Mouse (Mus musculus) gonadal fat pad, adult 2 months (tissue): ENCODE measurements around the gene Pnpla7. TPM values are rescaled to one million over a fixed set of nuclear protein-coding genes. Genes with fewer than 3 reads are reported as not detected.
A peak's percentile ranks its signal among the peaks of the same experiment; 100 is the strongest.
"Not testable (repeated sequence)": the region's sequence is repeated elsewhere in the genome, so short reads cannot be mapped to it uniquely, and the experiment has no call there.

Experiments
- DNase-seq: peaks from one replicate; pipeline ENCODE4 v3.0.0-alpha.2; 2012; ENCODE audit warnings: low read depth
- polyA plus RNA-seq: library from polyadenylated mRNA; depleted of rRNA; stranded (reverse); fragments of >200 nt; gene quantifications from 2 replicates; pipeline ENCODE4 v1.2.3, GENCODE M21; 2012; rRNA removed

Gene Pnpla7
- polyA plus RNA-seq, result 17.3 and 20.7 TPM in 2 replicates

DNA sequence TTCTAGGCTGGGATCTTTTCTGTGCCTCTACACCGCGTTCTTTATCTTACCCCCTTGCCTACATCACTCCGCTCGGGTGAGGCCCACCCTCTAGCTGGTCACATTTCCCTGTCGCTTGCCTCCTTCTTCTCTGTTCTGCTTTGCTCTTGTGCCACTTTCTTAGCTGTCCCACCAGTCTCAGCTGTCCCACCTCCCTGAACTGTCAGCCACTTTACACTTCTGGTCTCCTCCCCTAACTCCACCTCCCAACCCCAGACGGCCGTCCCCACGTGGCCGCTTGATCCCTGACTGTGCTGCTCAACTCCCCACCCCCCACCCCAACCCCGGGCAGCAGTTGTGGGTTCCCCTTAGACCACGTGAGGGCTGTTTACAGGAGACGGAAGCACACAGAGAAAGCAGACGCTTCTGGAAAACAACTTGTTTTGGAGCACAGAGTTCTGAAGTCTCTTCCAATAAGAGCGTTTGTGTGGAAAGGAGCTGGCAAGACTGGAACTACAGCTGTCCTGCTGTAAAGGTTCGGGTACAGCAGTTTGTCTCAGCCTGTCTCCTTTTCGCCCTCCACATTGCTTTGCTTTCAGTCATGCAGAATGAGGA is at the start of gene Pnpla7:
Gene Pnpla7, plus strand, starts transcription at position 330 of the 594 bp plus-strand sequence.
- no peak for DNase-seq

DNA sequence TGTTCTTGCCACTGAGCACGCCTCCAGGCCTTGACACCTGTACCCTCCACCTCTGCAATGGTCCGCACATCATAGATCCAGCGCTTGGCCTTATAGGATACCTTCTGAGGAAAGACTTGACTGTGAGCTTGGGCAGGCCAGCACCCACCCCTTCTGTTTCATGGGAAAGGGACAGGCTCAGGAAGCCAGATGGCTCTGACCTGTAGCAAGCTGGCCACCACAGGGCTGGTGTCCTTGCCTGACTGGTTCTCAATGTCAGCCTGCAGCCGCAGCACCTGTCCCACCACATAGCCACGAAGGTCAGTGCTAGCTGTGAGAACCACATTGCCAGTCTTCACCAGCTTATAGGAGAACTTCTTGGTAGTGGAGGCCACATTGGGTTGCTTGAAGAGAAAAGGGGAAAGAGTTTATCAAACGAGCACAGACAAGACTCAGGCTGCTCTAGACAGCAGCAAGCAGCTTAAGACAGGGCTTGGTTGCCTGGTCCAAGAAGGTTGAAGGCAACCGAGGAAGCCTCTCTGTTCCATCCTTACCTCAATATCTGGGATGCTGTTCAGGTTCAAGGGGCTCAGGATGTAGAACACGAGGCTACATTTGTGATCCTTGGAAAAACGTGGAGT is 49.4 kb upstream of the Pnpla7 start:
- no peak for DNase-seq

DNA sequence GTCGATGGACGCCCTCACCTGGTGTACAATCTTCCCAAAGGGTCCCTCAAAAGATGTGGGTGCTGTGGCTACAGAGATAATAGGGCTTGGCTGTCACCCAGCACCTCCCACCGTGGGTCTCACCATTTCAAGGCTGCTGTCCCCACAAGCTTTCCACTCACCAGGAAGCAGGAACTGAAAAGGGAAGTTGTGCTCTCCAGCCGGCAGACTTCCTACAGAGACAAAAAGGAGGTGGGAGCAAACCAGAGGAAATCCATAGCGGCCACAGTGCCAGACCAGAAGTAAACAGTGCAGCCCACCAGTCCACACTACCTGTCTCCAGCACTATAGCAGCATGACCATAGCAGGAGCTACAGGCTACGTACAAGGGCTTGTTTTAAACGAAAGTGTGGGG is 48.9 kb upstream of the Pnpla7 start:
- DNase-seq, result no peak

DNA sequence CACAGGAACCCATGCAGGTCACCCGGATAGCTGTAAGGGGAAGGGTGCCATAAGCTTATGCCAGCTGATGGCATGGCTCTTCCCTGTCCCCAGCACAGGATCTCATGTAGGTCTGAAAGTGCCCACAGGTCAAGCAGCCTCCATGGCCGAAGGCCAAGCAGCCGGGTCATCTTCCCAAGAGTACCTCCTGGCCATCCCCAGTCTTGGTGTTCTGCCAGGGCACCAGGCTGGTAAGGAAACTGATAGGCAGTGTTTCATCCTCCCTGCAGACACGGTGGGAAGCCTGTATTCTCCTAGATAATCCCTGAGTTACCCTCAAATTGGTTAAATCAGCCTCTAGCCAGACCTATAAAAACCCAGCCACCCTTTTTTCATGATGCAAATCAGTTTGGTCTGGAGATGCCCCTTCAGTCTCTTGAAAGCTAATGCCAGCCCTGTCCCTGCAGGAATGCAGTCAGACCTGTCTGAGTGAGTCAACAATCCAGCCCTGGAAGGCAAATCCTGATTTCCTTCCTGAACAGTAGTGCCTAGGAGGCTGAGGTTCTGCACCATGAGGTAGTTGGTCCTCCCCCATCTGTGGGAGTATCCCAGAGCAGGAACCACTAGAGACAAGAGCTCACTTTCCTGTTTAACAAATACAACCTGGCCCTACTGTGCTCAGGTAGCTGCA is 47.9 kb upstream of the Pnpla7 start:
- peak; percentile 85 for DNase-seq

DNA sequence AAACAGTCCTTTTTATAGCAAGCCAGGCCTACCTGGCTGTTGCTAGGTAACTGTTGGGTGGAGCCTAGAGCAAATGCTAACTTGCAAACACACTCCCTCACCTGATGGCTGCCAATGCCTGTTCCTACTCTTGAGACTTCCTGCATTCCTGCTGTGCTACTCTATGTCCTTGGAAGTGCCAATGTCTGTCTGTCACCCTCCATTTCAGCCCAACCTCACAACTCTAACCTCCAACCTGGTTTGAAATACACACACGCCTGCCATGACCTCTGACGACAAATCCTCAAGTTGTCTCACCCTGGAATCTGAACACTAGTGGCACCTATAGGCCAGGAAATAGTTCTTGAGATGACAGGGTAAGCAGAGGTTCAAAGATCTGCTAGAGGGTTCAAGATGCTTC is 46.7 kb upstream of the Pnpla7 start:
- no peak for DNase-seq

DNA sequence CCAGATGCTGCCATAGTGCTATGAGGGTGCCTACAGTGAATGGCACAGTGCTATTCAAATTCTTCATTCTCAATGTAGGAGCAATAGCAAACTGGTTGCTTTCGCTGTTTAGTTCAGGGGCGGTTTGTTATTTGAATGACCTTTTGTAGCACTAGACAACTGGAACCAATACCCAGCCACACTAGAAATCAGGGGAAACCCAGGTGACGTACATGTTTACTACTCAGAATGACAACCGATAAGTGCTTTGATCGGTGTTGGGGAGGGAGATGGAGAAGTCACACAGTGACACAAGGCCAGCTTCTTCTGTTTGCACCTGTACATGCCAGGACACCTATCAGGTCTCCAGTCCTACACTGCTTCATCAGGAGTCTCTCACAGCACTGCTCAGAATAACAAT is 46.2 kb upstream of the Pnpla7 start:
- no peak for DNase-seq

DNA sequence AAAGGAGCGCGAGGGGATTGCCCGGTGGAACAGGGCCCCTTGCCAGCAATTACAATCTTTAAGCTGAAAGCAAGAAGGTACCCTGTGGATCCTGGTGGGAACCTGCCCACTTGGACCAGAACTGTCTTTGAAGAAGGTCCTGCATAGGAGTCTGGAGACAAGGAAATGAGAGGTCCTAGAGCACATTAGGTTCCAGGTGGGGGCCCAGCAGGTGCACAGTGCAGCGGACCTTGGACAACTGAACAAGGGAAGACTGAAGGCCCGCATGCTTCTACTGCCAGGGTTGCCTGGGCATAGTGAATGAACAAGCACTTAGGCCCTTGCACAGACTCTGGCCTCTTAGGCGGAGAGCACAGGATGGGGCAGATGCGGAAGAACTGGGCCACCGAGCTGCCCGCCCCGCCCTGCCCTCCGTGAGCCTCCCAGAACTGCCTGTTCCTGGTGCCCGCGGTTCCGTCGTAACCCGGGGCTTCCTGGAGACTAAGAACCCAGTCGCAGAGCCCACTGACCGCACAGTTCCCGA is 41.3 kb upstream of the Pnpla7 start:
- DNase-seq, result no peak

DNA sequence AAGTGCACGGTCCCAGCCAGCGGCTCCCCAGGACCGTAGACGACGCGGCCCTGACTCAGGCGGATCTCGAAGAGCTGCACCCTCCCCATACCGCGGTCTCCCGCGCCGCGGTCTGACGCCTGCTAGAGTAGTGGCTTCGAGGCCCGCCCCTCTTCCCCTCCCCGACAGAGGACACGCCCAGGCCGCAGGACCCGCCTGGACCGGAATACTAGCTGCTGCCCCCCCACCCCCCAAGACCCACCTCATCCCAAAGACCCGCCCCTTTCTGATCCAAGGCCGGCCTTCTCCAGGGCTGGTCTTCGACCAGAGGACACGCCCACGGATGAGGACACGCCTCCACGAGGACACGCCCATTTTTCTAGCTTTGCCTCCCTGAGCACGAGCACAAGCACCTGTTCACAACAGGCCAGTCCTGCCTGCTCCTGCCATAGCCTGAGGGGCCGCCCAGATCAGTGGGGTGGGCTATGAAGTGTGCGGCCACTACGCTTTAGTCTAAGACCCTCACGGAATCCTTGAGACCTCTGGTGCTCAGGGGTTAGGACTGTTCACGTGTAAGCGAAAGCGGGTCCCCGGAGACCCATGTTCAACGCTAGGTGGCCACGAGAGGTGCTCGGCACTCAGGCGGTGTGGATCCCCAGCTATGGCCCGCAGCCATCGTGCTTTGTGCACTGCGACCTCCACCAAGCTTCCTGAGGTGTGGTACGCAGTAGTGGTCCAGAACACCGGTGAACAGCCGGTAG is 40.6 kb upstream of the Pnpla7 start, which contains the start of gene Arrdc1:
Gene Arrdc1, minus strand, starts transcription at position 196 of the 740 bp plus-strand sequence.
- peak; percentile 81 for DNase-seq

DNA sequence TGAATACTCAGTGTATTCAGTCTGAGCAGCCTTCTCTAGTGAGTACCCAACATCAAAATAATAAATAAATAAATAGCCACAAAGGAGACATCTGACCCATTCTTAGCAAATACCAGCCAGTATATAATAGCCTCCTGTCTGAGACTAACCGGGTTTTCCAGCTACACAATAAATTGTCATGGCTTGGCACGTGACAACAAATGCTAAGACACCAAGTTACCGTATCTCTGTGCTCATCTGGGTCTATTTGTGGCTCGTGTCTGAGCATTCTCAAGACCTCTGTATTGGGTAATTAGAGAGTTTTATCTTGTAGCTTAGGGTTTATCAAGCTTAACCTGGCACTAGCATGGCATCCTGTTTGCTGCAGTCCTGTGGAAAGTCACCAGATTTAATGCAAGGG is 33.7 kb upstream of the Pnpla7 start:
- no peak for DNase-seq

DNA sequence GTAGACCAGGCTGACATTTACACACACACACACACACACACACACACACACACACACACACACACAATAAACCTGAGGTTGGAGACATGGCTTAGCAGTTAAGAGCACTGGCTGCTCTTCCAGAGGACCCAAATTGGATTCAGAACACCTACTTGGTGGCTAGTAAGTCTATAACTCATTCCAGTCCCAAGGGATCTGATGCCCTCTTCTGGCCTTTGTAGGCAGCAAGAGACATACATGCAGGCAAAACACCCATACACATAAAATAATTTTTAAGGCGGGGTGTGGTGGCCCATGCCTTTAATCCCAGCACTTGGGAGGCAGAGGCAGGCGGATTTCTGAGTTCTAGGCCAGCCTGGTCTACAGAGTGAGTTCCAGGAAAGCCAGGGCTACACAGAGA is 31.5 kb upstream of the Pnpla7 start:
- not testable (repeated sequence) for DNase-seq

DNA sequence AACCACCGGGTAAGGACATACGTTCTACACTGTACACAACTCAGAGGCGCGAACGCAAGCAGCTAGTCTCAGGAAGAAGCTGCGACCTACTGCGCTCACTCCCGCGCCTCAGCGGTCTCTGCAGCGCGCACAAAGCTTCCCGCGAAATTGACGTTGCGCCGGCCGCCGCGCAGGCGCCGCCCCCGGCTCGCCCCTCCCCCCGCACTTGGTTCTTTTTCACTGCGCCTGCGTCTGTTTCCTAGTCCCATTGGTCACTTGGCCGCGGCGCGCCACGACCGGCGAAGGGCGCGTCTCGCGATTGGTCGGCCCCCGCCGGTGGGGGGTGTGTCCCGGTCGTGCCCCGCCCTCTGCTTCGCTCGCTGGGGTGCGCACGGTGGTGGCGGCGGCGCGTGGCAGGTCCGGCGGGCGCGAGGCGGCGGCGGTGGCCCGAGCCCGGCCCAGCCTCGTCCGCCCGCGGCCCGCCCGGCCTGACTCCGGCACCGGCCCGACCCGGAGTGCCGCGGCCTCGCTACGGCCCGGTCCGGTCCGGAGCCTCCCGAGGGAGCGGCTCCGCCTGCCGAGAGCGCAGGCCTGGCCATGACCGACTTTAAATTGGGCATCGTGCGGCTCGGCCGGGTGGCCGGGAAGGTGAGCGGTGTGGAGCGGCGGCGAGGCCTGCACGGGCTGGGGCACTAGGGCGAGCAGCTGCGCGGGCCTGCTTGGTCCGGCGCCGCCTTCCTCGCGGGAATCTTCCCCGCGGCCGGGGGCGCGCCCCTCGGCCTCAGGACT is 26.2 kb upstream of the Pnpla7 start, which contains the start of gene Zmynd19:
Gene Zmynd19, plus strand, starts transcription at position 372 of the 768 bp plus-strand sequence.
- DNase-seq, result no peak

DNA sequence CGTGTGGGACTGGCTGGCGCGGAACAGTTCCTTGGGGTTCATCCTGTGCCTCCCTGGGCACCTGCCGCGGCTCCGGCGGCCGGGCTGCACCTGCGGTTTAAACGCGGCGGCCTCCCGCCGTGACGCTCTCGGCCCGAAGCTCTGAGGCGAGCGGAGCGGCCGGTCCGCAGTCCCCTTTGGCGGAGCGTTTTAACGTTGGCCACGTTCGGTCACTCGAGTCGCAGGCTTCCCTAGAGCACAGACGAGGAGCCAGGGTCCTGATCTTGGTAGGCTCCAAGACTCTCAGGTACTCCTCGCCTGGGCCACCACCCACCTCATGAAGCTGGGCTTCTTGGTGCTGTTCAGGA is 25.7 kb upstream of the Pnpla7 start:
- DNase-seq, result no peak

DNA sequence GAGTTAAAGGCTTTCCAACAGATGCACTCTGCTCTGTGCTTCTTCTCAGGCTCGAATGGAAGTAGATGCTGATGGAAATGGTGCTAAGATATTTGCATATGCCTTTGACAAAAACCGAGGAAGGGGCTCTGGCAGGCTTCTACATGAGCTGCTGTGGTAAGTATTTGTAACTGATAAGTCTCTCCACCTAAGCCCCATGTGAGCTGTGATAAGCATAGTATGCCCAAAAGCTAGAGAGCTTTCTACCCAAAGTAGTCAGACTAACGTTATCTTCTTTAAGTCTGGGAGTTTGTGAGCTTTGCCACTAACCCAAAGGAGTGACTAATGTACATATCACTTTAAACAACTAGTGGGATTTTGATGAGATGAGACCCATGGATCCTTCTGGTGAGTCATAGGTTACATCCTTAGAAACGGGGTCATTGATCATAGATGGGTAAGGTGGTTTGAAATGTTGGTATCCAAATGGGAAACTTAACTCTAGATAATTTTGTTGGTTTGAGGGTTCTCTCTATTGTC is 23.2 kb upstream of the Pnpla7 start:
- no peak for DNase-seq

DNA sequence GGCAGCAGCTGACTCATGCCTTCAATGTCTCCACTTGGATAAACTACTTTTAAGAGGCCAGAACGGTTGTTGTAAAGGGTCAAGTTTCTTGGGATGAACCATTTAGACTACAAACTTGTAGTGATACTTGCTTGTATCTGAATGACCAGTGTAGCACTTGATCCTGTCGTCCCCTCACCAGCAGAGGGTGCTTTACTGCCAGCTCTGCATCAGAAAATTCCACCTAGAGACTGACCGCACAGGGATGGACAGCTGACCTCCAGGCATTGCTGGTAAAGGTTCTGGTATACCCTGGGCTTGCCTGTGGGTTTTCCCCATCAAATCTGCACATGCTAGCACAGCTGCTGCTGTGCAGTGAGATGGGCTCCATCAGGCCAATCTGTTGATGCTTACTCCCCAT is 14.9 kb upstream of the Pnpla7 start:
- DNase-seq, result no peak

DNA sequence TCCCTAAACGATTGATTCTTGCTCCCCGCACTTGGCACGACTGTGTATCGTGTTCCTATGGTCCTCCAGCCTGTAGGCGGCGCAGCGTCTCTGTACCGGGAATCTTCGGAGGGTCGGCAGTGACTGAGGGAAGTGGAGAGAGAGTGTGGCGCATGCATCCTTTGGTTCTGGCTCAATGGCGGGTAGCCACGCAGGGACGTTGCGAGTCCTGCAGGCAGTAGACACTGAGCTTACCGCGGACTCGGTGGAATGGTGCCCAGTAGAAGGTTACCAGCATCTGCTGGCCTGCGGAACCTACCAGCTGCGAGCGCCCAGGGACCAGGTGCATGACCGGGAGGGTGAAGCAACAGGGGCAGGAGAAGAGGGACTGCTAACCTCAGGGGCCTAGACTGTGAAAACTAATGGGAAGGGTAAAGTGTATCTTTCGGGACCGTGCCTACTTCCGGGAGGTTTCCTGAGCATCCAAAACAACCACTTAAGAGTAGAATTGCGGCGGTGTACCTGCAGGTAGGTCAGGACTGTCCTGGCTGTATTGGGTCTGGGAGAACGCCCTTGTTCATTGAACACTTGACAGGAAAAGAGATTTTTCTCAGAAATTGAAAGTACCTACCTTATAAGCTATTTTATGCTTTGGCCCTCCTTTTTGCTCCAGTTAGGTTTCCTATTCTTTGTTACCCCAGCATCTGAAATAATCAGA is 13.4 kb upstream of the Pnpla7 start, which contains the start of gene Dph7:
Gene Dph7, plus strand, starts transcription at position 97 of the 697 bp plus-strand sequence.
- DNase-seq, result no peak

DNA sequence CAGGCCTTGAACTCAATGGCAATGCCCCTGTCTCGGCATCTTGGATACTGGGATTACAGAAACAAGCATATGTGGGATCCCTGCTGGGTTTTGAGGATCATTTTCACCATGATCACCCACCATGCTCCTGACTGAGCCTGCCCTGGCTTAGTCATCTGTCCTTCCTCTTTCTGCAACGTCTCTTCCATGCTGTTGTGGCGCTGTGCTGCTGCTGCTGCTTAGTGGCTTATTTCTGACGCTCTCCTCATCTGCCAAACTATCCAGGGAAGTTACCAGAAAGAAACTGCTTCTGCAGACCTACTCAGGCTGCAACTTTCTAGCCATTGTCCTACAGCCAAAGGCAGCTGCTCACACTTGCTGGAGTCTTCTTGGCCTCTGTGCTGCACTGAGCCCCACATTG is 5.4 kb upstream of the Pnpla7 start:
- DNase-seq, result no peak

DNA sequence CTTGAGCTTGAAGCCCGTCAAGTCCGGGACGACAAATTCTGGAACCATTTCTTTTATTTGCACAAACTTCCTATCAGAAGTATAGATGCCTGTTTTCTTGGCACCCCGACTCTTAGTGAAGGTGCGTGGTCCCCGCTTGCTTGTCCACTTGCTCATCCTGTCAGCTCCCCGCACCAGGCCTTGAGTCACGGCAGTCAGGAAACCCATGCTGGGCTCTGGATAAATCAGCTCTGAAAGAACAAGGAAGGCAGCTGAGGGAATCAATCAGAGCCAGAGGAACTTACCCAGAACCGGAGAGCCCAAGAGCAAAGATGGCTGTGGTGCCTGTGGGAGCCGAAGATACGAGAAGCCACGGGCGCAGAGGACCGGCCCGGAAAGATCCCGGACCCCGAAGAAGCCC is 1.4 kb upstream of the Pnpla7 start:
- not testable (repeated sequence) for DNase-seq

DNA sequence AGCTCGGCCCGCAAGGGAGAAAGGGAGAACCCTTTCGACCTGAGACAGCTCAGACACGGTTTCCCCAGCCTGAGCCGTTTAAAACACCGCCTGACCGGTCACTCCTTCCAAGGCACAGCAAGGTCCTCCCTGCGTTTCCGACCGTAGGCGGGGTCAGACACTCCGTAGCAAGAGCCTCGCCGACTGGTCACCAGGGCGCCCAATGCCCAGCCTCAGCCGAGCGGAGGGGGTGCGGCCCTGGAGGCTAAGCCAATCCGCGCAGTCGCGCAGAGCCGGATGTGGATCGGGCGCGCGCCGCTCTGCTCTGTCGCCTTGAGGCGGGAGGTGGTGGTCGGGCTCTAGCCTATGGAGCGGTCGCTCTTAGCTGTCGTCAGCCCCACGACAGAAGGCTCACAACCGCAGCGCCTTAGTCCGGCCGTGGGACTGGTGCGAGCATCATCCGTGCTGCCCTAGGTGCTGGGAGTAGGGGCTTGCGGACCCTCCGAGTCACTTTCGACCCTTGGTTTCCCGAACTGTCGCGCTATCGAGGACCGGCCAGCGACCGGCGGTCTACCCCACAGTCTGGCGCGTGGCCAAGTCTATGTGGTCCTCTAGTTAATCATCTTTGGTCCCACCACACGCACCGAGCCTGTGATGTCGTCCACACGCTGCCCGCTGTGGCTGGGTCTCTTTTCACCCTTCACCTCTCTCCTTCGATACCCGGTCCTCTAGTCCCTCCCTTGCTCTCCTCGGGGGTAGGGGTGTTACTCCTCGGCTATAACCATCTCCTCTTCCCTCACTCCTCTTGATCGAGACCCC is 728 bp upstream of the Pnpla7 start, which contains the start of gene Mrpl41:
Gene Mrpl41, minus strand, starts transcription at position 193 of the 798 bp plus-strand sequence.
- peak; percentile 64 for DNase-seq

DNA sequence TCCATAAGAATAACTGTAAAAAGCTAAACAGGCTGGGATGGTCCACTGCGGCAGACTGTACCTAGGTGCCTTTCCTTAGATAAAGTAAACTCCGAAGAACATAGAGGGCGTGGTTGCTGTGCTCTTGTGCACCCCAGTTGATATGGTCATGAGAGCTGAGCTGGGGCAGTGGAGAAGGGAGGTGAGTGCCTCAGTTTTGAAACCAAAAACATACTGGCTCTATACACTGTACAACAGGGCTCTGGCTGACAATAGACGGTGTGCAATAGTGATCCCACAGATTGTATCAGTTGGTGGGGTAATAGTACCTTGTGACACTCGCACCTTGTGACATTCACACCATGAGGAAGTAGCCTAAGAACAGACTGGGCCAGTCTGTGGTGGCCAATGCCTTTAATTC is 1.1 kb downstream of the Pnpla7 start:
- peak; percentile 75 for DNase-seq

DNA sequence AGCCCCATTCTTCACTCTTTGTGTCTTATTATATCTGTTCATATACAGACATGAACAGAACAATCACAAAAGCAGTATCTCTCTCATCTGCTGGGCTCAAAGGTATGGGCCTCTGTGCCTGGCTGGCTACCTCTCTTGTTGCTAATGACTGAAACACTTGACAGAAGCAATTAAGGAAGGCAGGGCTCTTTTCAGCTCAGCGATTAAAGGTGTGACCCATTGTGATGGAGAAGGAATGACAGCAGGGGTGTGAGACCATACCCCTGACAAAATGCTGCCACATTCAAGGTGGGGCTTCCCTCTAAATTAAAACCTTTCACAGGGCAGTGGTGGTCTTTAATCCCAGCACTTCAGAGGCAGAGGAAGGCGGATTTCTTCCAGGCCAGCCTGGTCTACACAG is 11.9 kb downstream of the Pnpla7 start:
- DNase-seq, result no peak
